In genomic region chr1:88133908-88134456, GRCm38 (mm10) we compare ENCODE assay signal across 10 mouse cellular contexts. TPM values are rescaled to one million over a fixed set of nuclear protein-coding genes. Genes with fewer than 3 reads are reported as not detected.
DNase-seq lines count a peak whose midpoint lies in the region; ATAC-seq and TF ChIP-seq lines count a peak whose summit lies in the region.
"Had no signal": no experiment of that assay in that cellular context is flagged by ENCODE, and none has a peak within 500 bp of the region (broad histone marks: within the 10 kb centered on the region; RNA-seq: fewer than 3 reads in every experiment).

No protein-coding gene starts in this region.

- H3K4me2 ChIP-seq in kidney, postnatal 0 days (ENCODE audit: low read length), result no peak overlapping the region
- no peak overlapping the region for H3K4me2 ChIP-seq in forebrain, postnatal 0 days (ENCODE audit: low read depth)
- peak overlapping the region; percentile 47 for H3K4me2 ChIP-seq in myocyte (ENCODE audit: low read depth)

- 33% methylated on average over 3 of the region's 3 CpGs for WGBS in kidney, postnatal 0 days
- 28% methylated on average over 3 of the region's 3 CpGs for WGBS in forebrain, postnatal 0 days

- H3K4me1 ChIP-seq in kidney, postnatal 0 days (replicated peaks; ENCODE audit: insufficient read depth, low read length), result peaks cover 11% of the 10 kb centered on the region
- H3K4me1 ChIP-seq in forebrain, postnatal 0 days (ENCODE audit: insufficient read depth), result no peaks in the 10 kb centered on the region

- H3K79me2 ChIP-seq in myocyte (ENCODE audit: control insufficient read depth, insufficient read depth), result no peaks in the 10 kb centered on the region

- no peak overlapping the region for H3K9ac ChIP-seq in kidney, postnatal 0 days (ENCODE audit: low read depth, low read length)
- no peak overlapping the region for H3K9ac ChIP-seq in forebrain, postnatal 0 days

- no peak for ATAC-seq in kidney, postnatal 0 days (replicated peaks; ENCODE audit: low FRiP score, low read depth)
- peak; percentile 25 for ATAC-seq in forebrain, postnatal 0 days
- no peak for ATAC-seq in cerebellum, adult (ENCODE audit: insufficient number of reproducible peaks, low FRiP score, low TSS enrichment)
- no peak for ATAC-seq in erythroblast, adult 5-6 weeks (replicated peaks; ENCODE audit: low FRiP score, poor library complexity, severe bottlenecking)
- no peak for ATAC-seq in megakaryocyte-erythroid progenitor cell, adult 5-6 weeks (replicated peaks; ENCODE audit: low FRiP score, low TSS enrichment, poor library complexity, severe bottlenecking)

- no peak overlapping the region for H3K4me3 ChIP-seq in kidney, postnatal 0 days (replicated peaks; ENCODE audit: low read depth, low read length)
- no peak overlapping the region for H3K4me3 ChIP-seq in forebrain, postnatal 0 days (ENCODE audit: low read depth, low read length)
- no peak overlapping the region for H3K4me3 ChIP-seq in myocyte
- H3K4me3 ChIP-seq: heart, embryonic 10.5 days had no signal

- no peak for TF ChIP-seq POLR2A in myocyte (IDR thresholded peaks at IDR 0.05; ENCODE audit: insufficient read length, low read depth)

- 0 out of 2 replicates have a peak, but pooled peaks have one; percentile 4 for TF ChIP-seq CTCF in kidney, postnatal 0 days (IDR thresholded peaks at IDR 0.05; ENCODE audit: low read depth)
- TF ChIP-seq CTCF in forebrain, postnatal 0 days (IDR thresholded peaks at IDR 0.05; ENCODE audit: low read depth), result no peak

- no peaks in the 10 kb centered on the region for H3K36me3 ChIP-seq in kidney, postnatal 0 days (ENCODE audit: insufficient read depth, low read length)
- H3K36me3 ChIP-seq in forebrain, postnatal 0 days (ENCODE audit: insufficient read depth), result no peaks in the 10 kb centered on the region
- H3K36me3 ChIP-seq in myocyte (ENCODE audit: control insufficient read depth, insufficient read depth), result no peaks in the 10 kb centered on the region
- H3K36me3 ChIP-seq: heart, embryonic 10.5 days had no signal

- peak; percentile 57 for DNase-seq in kidney, postnatal 0 days (ENCODE audit: low spot score)
- DNase-seq in kidney, adult 9 months, result no peak
- DNase-seq in NIH3T3 (ENCODE audit: low read depth), result peak; percentile 37
- no peak for DNase-seq in forebrain, postnatal 0 days

- no peaks in the 10 kb centered on the region for H3K9me3 ChIP-seq in kidney, postnatal 0 days (replicated peaks; ENCODE audit: low read length)
- H3K9me3 ChIP-seq in forebrain, postnatal 0 days (ENCODE audit: low read length), result no peaks in the 10 kb centered on the region
- H3K9me3 ChIP-seq: heart, embryonic 10.5 days had no signal

- no peaks in the 10 kb centered on the region for H3K27me3 ChIP-seq in kidney, postnatal 0 days (ENCODE audit: insufficient read depth, low read length)
- no peaks in the 10 kb centered on the region for H3K27me3 ChIP-seq in forebrain, postnatal 0 days (ENCODE audit: insufficient read depth, low read length)
- no peaks in the 10 kb centered on the region for H3K27me3 ChIP-seq in myocyte (ENCODE audit: control insufficient read depth, insufficient read depth, insufficient read length)

- H3ac ChIP-seq in myocyte (ENCODE audit: control insufficient read depth, insufficient read length), result no peak overlapping the region

- H3K27ac ChIP-seq in kidney, postnatal 0 days, result peak overlapping the region; percentile 77
- peak overlapping the region; percentile 45; the same call in 1 of the 2 replicates for H3K27ac ChIP-seq in forebrain, postnatal 0 days (ENCODE audit: low read depth, low read length)
- H3K27ac ChIP-seq: heart, embryonic 10.5 days had no signal

TF ChIP-seq in myocyte, 11 proteins besides CTCF, POLR2A, EP300 and RAD21:
- no peak for TF ChIP-seq USF1 (IDR thresholded peaks at IDR 0.05; ENCODE audit: low read depth)
- no peak for TF ChIP-seq POLR2AphosphoS2 (IDR thresholded peaks at IDR 0.05; ENCODE audit: insufficient read length, low read depth)
- no peak for TF ChIP-seq SRF (IDR thresholded peaks at IDR 0.05; ENCODE audit: control insufficient read depth, insufficient read length, low read depth)
- TF ChIP-seq TCF3 (IDR thresholded peaks at IDR 0.05; ENCODE audit: insufficient read length, low read depth), result no peak
- TF ChIP-seq MAX (IDR thresholded peaks at IDR 0.05; ENCODE audit: low read depth), result no peak
- no peak for TF ChIP-seq REST (IDR thresholded peaks at IDR 0.05; ENCODE audit: insufficient read depth, insufficient read length)
- no peak for TF ChIP-seq CEBPB (IDR thresholded peaks at IDR 0.05; ENCODE audit: insufficient read depth, poor library complexity, severe bottlenecking)

RNA-seq across cellular contexts. Expression of gene Ugt1a6a, which starts 0.6 kb away (rescaled TPM):
- 8.2 and 9.3 TPM in 2 replicates for polyA plus RNA-seq in kidney, postnatal 0 days (2015; fragmentation: Nextera tagmentation; extraction: Ambion mirVana)
- 0.69 and 2.0 TPM in 2 replicates for total RNA-seq in forebrain, postnatal 0 days (2014; rRNA removed)
- polyA plus RNA-seq in forebrain, postnatal 0 days (2015; fragmentation: Nextera tagmentation; extraction: Ambion mirVana), result 3.8 and 5.1 TPM in 2 replicates
- polyA plus RNA-seq in myocyte (2012; fragmentation: generic; extraction: Trizol), result 8.9 TPM
- total RNA-seq in erythroblast, adult 5-6 weeks (2015; ENCODE audit: low replicate concordance), result 1.3 TPM in 1 of 2 replicates, not detected in the other
- total RNA-seq in erythroblast, adult 5-6 weeks (2017; ENCODE audit: low replicate concordance), result 0.70 and 2.3 TPM in 2 replicates
- total RNA-seq in megakaryocyte-erythroid progenitor cell, adult 5-6 weeks (2014; fragmentation: Nextera tagmentation), result not detected in 2 replicates
- total RNA-seq in megakaryocyte-erythroid progenitor cell, adult 5-6 weeks (2017), result not detected in 2 replicates
- polyA plus RNA-seq: heart, embryonic 10.5 days had no signal

RNA-seq across cellular contexts. Expression of gene Ugt1a6b, which starts 30.9 kb away (rescaled TPM):
- polyA plus RNA-seq in kidney, postnatal 0 days (2015; fragmentation: Nextera tagmentation; extraction: Ambion mirVana), result 0.55 and 0.65 TPM in 2 replicates
- 2.0 and 2.5 TPM in 2 replicates for total RNA-seq in forebrain, postnatal 0 days (2014; rRNA removed)
- 2.1 and 2.9 TPM in 2 replicates for polyA plus RNA-seq in forebrain, postnatal 0 days (2015; fragmentation: Nextera tagmentation; extraction: Ambion mirVana)
- 0.04 TPM for polyA plus RNA-seq in myocyte (2012; fragmentation: generic; extraction: Trizol)
- total RNA-seq in erythroblast, adult 5-6 weeks (2015; ENCODE audit: low replicate concordance), result not detected in 2 replicates
- not detected in 2 replicates for total RNA-seq in erythroblast, adult 5-6 weeks (2017; ENCODE audit: low replicate concordance)
- 0.83 and 0.99 TPM in 2 replicates for total RNA-seq in megakaryocyte-erythroid progenitor cell, adult 5-6 weeks (2014; fragmentation: Nextera tagmentation)
- total RNA-seq in megakaryocyte-erythroid progenitor cell, adult 5-6 weeks (2017), result not detected in 2 replicates
- polyA plus RNA-seq: heart, embryonic 10.5 days had no signal

RNA-seq across cellular contexts. Expression of gene Ugt1a5, which starts 31.8 kb away (rescaled TPM):
- polyA plus RNA-seq in kidney, postnatal 0 days (2015; fragmentation: Nextera tagmentation; extraction: Ambion mirVana), result 0.06 TPM in 1 of 2 replicates, not detected in the other
- total RNA-seq in forebrain, postnatal 0 days (2014; rRNA removed), result not detected in 2 replicates
- not detected in 2 replicates for polyA plus RNA-seq in forebrain, postnatal 0 days (2015; fragmentation: Nextera tagmentation; extraction: Ambion mirVana)
- not detected for polyA plus RNA-seq in myocyte (2012; fragmentation: generic; extraction: Trizol)
- total RNA-seq in erythroblast, adult 5-6 weeks (2015; ENCODE audit: low replicate concordance), result not detected in 2 replicates
- total RNA-seq in erythroblast, adult 5-6 weeks (2017; ENCODE audit: low replicate concordance), result not detected in 2 replicates
- total RNA-seq in megakaryocyte-erythroid progenitor cell, adult 5-6 weeks (2014; fragmentation: Nextera tagmentation), result 1.5 TPM in 1 of 2 replicates, not detected in the other
- not detected in 2 replicates for total RNA-seq in megakaryocyte-erythroid progenitor cell, adult 5-6 weeks (2017)
- polyA plus RNA-seq: heart, embryonic 10.5 days had no signal

RNA-seq across cellular contexts. Expression of gene Ugt1a7c, which starts 39.1 kb away (rescaled TPM):
- polyA plus RNA-seq in kidney, postnatal 0 days (2015; fragmentation: Nextera tagmentation; extraction: Ambion mirVana), result 10.7 and 12.1 TPM in 2 replicates
- 1.2 and 1.9 TPM in 2 replicates for total RNA-seq in forebrain, postnatal 0 days (2014; rRNA removed)
- 1.4 and 1.7 TPM in 2 replicates for polyA plus RNA-seq in forebrain, postnatal 0 days (2015; fragmentation: Nextera tagmentation; extraction: Ambion mirVana)
- 0.18 TPM for polyA plus RNA-seq in myocyte (2012; fragmentation: generic; extraction: Trizol)
- 7.1 and 15.5 TPM in 2 replicates for total RNA-seq in erythroblast, adult 5-6 weeks (2015; ENCODE audit: low replicate concordance)
- total RNA-seq in erythroblast, adult 5-6 weeks (2017; ENCODE audit: low replicate concordance), result 9.9 and 11.0 TPM in 2 replicates
- 0.11 TPM in 1 of 2 replicates, not detected in the other for total RNA-seq in megakaryocyte-erythroid progenitor cell, adult 5-6 weeks (2014; fragmentation: Nextera tagmentation)
- total RNA-seq in megakaryocyte-erythroid progenitor cell, adult 5-6 weeks (2017), result 0.61 and 2.3 TPM in 2 replicates

RNA-seq across cellular contexts. Expression of gene Ugt1a8, which starts 46.4 kb away (rescaled TPM):
- 0.05 TPM in 1 of 2 replicates, not detected in the other for polyA plus RNA-seq in kidney, postnatal 0 days (2015; fragmentation: Nextera tagmentation; extraction: Ambion mirVana)
- total RNA-seq in forebrain, postnatal 0 days (2014; rRNA removed), result not detected in 2 replicates
- not detected in 2 replicates for polyA plus RNA-seq in forebrain, postnatal 0 days (2015; fragmentation: Nextera tagmentation; extraction: Ambion mirVana)
- not detected for polyA plus RNA-seq in myocyte (2012; fragmentation: generic; extraction: Trizol)
- total RNA-seq in erythroblast, adult 5-6 weeks (2015; ENCODE audit: low replicate concordance), result not detected in 2 replicates
- not detected in 2 replicates for total RNA-seq in erythroblast, adult 5-6 weeks (2017; ENCODE audit: low replicate concordance)
- not detected in 2 replicates for total RNA-seq in megakaryocyte-erythroid progenitor cell, adult 5-6 weeks (2014; fragmentation: Nextera tagmentation)
- total RNA-seq in megakaryocyte-erythroid progenitor cell, adult 5-6 weeks (2017), result not detected in 2 replicates
- polyA plus RNA-seq: heart, embryonic 10.5 days; liver, embryonic 16.5 days had no signal

Comparison
In these comparisons a context has a peak if more than half of its experiments do, and no peak if none do; other contexts are left out.
1. DNase-seq: peak in kidney, postnatal 0 days (single experiment) and NIH3T3 (single experiment); none in kidney, adult 9 months (single experiment) and forebrain, postnatal 0 days (single experiment).